Mouse (Mus musculus) embryonic fibroblast, embryonic 13.5 days (primary cell): ENCODE measurements around the gene Pold4.

Source experiments
- CTCF ChIP-seq: IDR thresholded peaks from 2 replicates; pipeline ENCODE4 v1.5.1; 2011; ENCODE audit warnings: mild to moderate bottlenecking, control low read depth, low read length, moderate library complexity, borderline replicate concordance; ENCODE audit not compliant: insufficient read depth
- POLR2A ChIP-seq: IDR thresholded peaks from 2 replicates; pipeline ENCODE4 v1.6.1; 2011; ENCODE audit warnings: low read depth, mild to moderate bottlenecking, control low read depth, low read length, moderate library complexity

GRCm38 (mm10) chr19:4187303-4187702 lies 44.4 kb upstream of the Pold4 start:
- TF ChIP-seq POLR2A (no peak), CTCF (no peak)
